Mouse (Mus musculus): ENCODE measurements around the gene Tmem218. TPM values are rescaled to one million over a fixed set of nuclear protein-coding genes. Genes with fewer than 3 reads are reported as not detected.

The Tmem218 gene
- total RNA-seq, 2 experiments from 2014 or later = 10.1 to 11.8 TPM

GRCm38 (mm10) chr9:37229880-37230325, 21.9 kb downstream of the Tmem218 start:
- intact Hi-C loops (cut with DNase I) = loop anchor here (1.0 to 5.0 kb wide), 3 partner anchors 53 to 335 kb away; no protein-coding TSS in a partner anchor
- peak; percentile 80 to 81 for DNase-seq (ENCODE audit: low spot score in 2 of 2)

DNA sequence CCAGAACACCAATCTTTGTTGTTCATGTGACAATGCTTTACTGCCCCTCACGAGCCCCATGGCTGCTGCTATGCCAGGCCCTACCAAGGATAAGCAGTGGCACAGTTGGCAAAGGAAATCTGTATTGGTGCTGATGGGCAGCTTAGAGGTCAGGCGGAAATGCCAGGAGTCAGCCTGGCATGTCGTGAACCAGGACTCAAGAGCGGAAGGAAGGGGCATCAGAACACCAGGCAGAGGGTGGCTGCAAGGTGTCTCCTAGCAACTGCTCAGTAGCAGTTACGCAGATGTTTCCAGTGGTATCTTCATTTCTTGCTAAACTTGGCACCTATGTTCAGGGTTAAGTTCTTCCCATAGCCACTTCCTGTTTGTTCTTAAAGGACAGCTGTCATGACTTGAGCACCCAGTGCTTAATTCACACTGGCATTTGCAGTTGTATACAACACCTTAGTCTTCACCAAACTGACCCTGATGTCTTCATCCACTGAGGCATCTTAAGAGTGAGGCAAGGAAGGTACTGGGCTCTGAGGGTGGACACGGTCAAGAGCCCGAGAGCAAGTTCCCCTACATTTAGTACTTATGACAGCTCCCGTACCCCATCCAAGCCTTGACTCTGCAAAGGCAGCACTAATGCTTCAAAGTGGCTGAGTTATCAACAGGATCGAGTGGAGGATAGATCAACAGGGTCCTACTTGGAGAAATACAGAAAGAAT, 22.6 kb downstream of the Tmem218 start:
- no peak for DNase-seq (ENCODE audit: low spot score in 2 of 2)
- intact Hi-C loops (cut with DNase I) = loop anchor here (1.0 to 5.0 kb wide), 2 partner anchors 53 to 258 kb away; no protein-coding TSS in a partner anchor

- no peak for DNase-seq (ENCODE audit: low spot score in 2 of 2)
- intact Hi-C loops (cut with DNase I) = loop anchor here (5.0 kb wide), 1 partner anchor 260 kb away; no protein-coding TSS in a partner anchor
Measured at GRCm38 (mm10) chr9:37232201-37233195, 24.5 kb downstream of the Tmem218 start.

DNA sequence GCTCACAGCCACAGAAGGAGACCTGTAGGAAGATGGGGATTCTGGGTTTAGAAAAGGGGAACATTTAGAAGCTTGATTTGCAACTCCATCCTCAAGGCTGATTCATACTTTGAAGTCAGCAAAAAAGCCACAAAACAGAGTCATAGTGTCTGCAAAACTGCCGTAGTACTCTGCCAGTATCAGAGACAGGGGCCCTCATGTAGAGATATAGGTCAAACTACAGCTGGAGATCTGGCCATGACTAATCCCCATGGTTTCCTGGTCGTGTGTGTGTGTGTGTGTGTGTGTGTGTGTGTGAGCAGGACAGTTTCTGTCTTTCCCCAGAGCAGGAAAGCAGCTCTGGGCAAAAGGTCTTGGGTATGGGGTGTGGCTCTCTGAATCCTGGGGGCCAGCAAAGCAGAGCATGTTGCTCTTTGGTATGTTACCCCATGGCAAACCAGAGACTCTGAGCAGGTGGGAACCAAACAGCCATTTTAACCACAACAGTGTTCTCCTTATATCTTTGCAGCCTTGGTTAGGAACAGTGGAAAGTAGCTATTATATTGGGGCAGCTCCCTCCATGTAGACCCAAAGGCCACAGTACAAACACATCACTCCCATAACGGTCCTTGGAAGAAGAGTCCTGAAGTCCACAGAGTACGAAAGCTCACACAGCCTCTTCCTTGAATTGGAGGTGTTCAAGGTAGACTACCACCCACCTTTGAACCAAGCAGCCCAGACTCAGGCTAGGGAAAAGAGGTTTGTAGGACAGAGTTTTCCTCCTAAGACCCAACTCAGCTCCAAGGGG, 28.1 kb downstream of the Tmem218 start:
- intact Hi-C loops (cut with DNase I) = no loop called here
- DNase-seq (ENCODE audit: low spot score in 2 of 2) = no peak

- intact Hi-C loops (cut with DNase I) = no loop called here
- DNase-seq (ENCODE audit: low spot score in 2 of 2) = no peak
Measured at GRCm38 (mm10) chr9:37242764-37243163, 34.7 kb downstream of the Tmem218 start.

- no peak for DNase-seq (ENCODE audit: low spot score in 2 of 2)
- intact Hi-C loops (cut with DNase I) = no loop called here
Measured at GRCm38 (mm10) chr9:37244600-37244999, 36.6 kb downstream of the Tmem218 start.

GRCm38 (mm10) chr9:37245404-37245803, 37.4 kb downstream of the Tmem218 start:
- DNase-seq (ENCODE audit: low spot score in 2 of 2) = no peak
- intact Hi-C loops (cut with DNase I) = no loop called here

DNA sequence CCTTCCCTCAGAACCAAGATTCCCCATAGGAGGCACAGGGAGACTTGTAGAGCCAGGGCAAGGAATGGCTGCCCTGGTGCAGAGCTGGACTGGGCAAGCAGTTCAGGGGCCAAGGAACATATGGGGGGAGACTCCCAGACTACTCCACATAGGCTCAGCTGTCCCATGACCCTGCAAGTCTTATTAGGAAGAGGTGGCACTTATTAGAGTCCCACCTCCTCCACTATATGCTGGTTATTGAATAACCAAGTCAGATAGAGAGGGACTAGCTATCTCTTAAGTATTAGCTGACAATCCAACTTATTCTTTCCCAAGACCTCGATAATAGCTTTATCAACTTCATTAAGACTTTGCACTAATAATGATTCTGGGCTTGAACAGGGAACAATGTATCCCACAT, 37.8 kb downstream of the Tmem218 start:
- intact Hi-C loops (cut with DNase I) = no loop called here
- DNase-seq (ENCODE audit: low spot score in 2 of 2) = no peak

DNA sequence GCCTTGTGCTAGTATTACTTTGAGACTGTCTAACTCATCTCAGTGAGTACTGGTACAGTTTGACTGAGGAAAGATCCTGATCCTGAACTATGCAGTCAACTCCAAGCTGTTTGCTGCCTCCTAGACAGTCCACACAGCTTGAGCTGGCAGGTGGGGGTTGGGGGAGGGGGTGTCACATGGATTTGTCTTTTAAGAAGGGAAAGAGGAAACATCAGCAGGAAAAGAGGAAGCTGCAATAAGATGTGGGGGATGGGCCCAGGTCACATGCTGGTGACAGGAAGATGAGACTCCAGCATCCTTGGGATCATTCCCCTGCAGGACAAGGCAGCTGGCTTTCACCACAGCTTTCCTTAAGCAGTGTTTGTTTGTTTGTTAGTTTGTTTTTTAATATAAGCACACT, 39.4 kb downstream of the Tmem218 start:
- DNase-seq (ENCODE audit: low spot score in 2 of 2) = peak; percentile 63 to 71
- intact Hi-C loops (cut with DNase I) = no loop called here

DNA sequence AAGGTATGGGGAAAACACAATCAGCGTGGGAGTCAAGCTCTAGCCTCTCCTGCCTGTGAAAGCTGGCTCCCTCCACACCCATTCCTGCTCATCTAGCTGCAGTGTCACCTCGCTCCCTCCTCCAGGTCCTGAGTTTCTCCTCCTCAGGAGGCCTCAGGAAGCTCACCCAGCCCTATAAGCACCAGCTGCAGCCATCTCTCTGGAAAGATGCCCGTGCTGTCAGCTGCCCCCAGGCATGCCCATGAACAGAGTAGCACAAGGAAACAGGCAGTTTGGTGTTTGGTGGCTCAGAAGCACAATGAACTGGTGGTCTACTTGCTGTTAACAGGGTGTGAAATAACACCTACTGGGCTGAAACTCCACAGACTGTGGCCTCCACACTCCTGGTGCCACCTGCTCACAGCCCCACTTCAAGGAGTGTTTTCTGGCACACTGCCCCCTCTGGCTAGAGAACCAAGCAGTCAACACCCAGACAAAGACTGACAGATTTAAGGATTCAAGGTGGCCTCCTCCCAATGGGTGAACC, 40.4 kb downstream of the Tmem218 start:
- intact Hi-C loops (cut with DNase I) = no loop called here
- peak in 1 of 2 experiments; percentile 34 for DNase-seq (ENCODE audit: low spot score in 2 of 2)

DNA sequence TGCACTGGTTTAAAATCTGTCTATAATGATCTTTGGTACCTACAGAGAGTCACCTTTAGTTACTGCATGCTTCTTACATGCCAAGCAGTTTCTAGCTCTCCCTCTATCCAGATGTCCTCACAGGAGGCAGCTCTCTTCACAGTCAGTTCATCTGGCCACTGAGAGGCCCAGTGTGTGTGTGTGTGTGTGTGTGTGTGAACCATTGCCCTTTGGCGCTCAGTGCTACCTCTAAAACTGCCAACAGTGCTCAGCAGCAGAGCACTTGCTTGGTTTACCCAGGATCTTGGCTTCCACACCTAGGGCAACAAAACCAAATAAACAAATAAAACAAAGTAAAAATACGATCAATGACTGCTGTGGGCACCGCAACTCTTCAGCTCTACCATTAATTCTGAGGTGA, 42.0 kb downstream of the Tmem218 start:
- intact Hi-C loops (cut with DNase I) = no loop called here
- DNase-seq (ENCODE audit: low spot score in 2 of 2) = no peak

DNA sequence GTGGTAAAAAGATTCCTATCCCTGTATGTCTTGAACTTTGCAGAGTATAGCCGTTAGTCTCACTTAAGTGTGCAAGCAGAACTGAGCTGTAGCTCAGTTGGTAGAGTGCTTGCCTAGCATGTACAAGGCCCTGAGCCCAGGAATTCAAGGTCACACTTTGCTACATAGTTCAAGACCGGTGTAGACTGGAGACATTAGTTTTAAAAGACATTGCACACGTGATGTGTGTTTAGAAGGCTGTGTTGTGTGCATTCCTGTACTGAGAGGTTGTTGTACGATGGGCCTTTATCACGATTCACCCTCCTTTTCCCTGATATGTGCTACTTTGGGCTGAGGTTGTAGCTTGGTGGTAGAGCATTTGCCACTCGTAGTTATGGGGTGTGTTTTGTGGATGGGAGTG, 42.6 kb downstream of the Tmem218 start:
- intact Hi-C loops (cut with DNase I) = no loop called here
- no peak for DNase-seq (ENCODE audit: low spot score in 2 of 2)

- no peak for DNase-seq (ENCODE audit: low spot score in 2 of 2)
- intact Hi-C loops (cut with DNase I) = loop anchor here (5.0 kb wide), 1 partner anchor 73 kb away; no protein-coding TSS in a partner anchor
Measured at GRCm38 (mm10) chr9:37254531-37255110, 46.6 kb downstream of the Tmem218 start.

DNA sequence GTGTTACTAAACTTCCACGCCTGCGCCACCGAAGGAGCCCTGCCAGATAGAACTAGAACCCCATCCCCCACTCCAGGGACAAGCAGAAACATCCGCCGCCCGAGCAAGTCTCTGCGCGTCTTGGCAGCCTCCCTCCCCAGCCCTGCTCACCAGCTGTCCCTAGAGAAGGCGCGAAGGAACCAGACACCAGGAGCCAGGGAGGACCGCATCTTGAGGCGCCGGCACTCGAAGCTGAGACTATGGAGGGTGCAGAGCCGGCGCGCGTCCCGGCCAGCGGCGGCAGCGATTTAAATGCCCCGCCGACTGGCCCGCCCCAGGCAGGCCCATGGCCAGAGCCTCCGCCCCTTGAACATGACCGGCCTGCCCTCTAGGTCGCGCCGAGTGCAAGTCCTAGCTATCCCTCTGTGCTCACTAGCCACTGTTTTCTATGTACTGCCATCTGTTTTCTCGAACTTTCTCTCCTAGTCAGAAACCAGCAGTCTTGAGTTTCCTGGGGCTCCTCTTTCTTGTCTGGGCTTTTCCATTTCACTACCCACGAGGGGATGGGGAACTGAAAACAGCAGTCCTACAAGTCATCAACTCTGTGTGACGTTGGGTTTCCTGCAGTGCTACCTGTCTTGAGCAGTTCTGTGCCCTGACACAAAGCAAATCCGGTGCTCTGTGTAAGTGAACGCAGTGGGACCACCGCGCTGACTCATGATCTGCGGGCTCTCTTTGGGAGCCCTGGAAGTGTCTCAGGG, 47.3 kb downstream of the Tmem218 start, which contains the start of gene Slc37a2:
Gene Slc37a2, minus strand, starts transcription at position 590 of the 740 bp plus-strand sequence.
- intact Hi-C loops (cut with DNase I) = loop anchor here (5.0 kb wide), 1 partner anchor 72 kb away; no protein-coding TSS in a partner anchor
- DNase-seq (ENCODE audit: low spot score in 2 of 2) = peak; percentile 82 to 85

GRCm38 (mm10) chr9:37255889-37256225, 47.8 kb downstream of the Tmem218 start:
- intact Hi-C loops (cut with DNase I) = loop anchor here (2.0 to 5.0 kb wide), 2 partner anchors 57 to 71 kb away; no protein-coding TSS in a partner anchor
- DNase-seq (ENCODE audit: low spot score in 2 of 2) = peak; percentile 70 to 73

GRCm38 (mm10) chr9:37266622-37267021, 58.6 kb downstream of the Tmem218 start:
- DNase-seq (ENCODE audit: low spot score in 2 of 2) = no peak
- intact Hi-C loops (cut with DNase I) = no loop called here

All from left cerebral cortex, postnatal 14 days (tissue).